Mouse (Mus musculus) bone marrow, adult 2 months (tissue): ENCODE measurements around the gene Fbxo47.

Experiments
- CTCF ChIP-seq: fragments of 200-500 bp; IDR thresholded peaks from 2 replicates; pipeline ENCODE4 v1.5.1; 2011; ENCODE audit warnings: low read length, control low read depth; ENCODE audit not compliant: control insufficient read depth, insufficient read depth
- POLR2A ChIP-seq: fragments of 200-500 bp; IDR thresholded peaks from 2 replicates; pipeline ENCODE4 v1.6.1; 2011; ENCODE audit warnings: low read depth, mild to moderate bottlenecking, control low read depth, low read length, borderline replicate concordance; ENCODE audit not compliant: control insufficient read depth

DNA sequence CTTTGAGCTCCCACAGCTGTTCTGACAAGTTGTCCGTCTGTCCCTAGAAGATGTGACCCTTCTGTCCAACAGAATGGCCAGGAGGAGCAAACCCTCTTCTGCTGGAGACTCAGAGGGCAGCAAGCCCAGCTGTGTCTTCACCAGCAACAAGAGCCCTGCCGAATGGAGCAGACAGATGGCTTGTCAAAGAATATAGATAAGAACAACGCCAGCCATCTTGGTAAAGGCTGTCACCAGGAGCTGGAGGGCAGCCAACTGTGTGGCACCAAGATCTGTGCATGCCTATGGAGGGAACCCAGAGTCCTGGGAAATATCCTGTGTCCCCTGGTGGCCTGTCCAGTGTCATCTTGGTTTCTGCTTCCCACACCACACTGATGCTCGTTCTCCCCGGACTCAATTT lies 24.0 kb upstream of the Fbxo47 start:
- TF ChIP-seq POLR2A (no peak), CTCF (no peak)
